Mouse (Mus musculus) kidney, adult 18-20 months (tissue): ENCODE results near the gene Tmf1.

Experiments
- DNase-seq: peaks from one replicate; pipeline ENCODE4 v3.0.0; 2021

Gene Tmf1

GRCm38 (mm10) chr6:97202477-97202876, 23.6 kb upstream of the Tmf1 start:
- DNase-seq = no peak

GRCm38 (mm10) chr6:97200437-97200836, 21.5 kb upstream of the Tmf1 start:
- no peak for DNase-seq

- DNase-seq = no peak
Measured at GRCm38 (mm10) chr6:97179367-97179828, 476 bp upstream of the Tmf1 start.

- DNase-seq = peak; percentile 51
Measured at GRCm38 (mm10) chr6:97175716-97176115, 3.2 kb downstream of the Tmf1 start.

GRCm38 (mm10) chr6:97150156-97150555, 28.8 kb downstream of the Tmf1 start:
- DNase-seq = no peak

- DNase-seq = no peak
Measured at GRCm38 (mm10) chr6:97149721-97150120, 29.2 kb downstream of the Tmf1 start.

GRCm38 (mm10) chr6:97148383-97149251, 30.3 kb downstream of the Tmf1 start, which contains the start of gene Eogt:
TSS of gene Eogt (minus strand) at chr6:97149182.
- peak; percentile 90 for DNase-seq

- DNase-seq = peak; percentile 66
Measured at GRCm38 (mm10) chr6:97147755-97148382, 31.1 kb downstream of the Tmf1 start.

GRCm38 (mm10) chr6:97145156-97145555, 33.8 kb downstream of the Tmf1 start:
- no peak for DNase-seq

- peak; percentile 62 for DNase-seq
Measured at GRCm38 (mm10) chr6:97144359-97144758, 34.6 kb downstream of the Tmf1 start.

GRCm38 (mm10) chr6:97142611-97143010, 36.3 kb downstream of the Tmf1 start:
- no peak for DNase-seq

- DNase-seq = no peak
Measured at GRCm38 (mm10) chr6:97141811-97142210, 37.1 kb downstream of the Tmf1 start.

GRCm38 (mm10) chr6:97132707-97133303, 46.1 kb downstream of the Tmf1 start:
- DNase-seq = no peak

- DNase-seq = no peak
Measured at GRCm38 (mm10) chr6:97131808-97132207, 47.1 kb downstream of the Tmf1 start.

- DNase-seq = no peak
Measured at GRCm38 (mm10) chr6:97130979-97131378, 47.9 kb downstream of the Tmf1 start.

GRCm38 (mm10) chr6:97124336-97125010, 54.4 kb downstream of the Tmf1 start:
- DNase-seq = peak; percentile 13

- no peak for DNase-seq
Measured at GRCm38 (mm10) chr6:97120922-97121321, 58.0 kb downstream of the Tmf1 start.

- no peak for DNase-seq
Measured at GRCm38 (mm10) chr6:97118327-97118726, 60.6 kb downstream of the Tmf1 start.

- DNase-seq = no peak
Measured at GRCm38 (mm10) chr6:97116896-97117295, 62.0 kb downstream of the Tmf1 start.

GRCm38 (mm10) chr6:97114821-97115220, 64.1 kb downstream of the Tmf1 start:
- DNase-seq = no peak

- DNase-seq = no peak
Measured at GRCm38 (mm10) chr6:97112177-97112576, 66.7 kb downstream of the Tmf1 start.

GRCm38 (mm10) chr6:97106777-97107176, 72.1 kb downstream of the Tmf1 start:
- DNase-seq = peak; percentile 33

GRCm38 (mm10) chr6:97106106-97106505, 72.8 kb downstream of the Tmf1 start:
- DNase-seq = no peak
